ENCODE assay signal across 9 mouse cellular contexts in genomic region chr7:100848744-100849143, GRCm38 (mm10). TPM values are rescaled to one million over a fixed set of nuclear protein-coding genes. Genes with fewer than 3 reads are reported as not detected.
A peak's percentile ranks its signal among the peaks of the same experiment; 100 is the strongest.
DNase-seq lines count a peak whose midpoint lies in the region; ATAC-seq and TF ChIP-seq lines count a peak whose summit lies in the region.
"Had no signal": no experiment of that assay in that cellular context is flagged by ENCODE, and none has a peak within 500 bp of the region (broad histone marks: within the 10 kb centered on the region; RNA-seq: fewer than 3 reads in every experiment).

No protein-coding gene starts in this region.

- no peaks in the 10 kb centered on the region for H3K27me3 ChIP-seq in heart, embryonic 11.5 days (ENCODE audit: control insufficient read depth, insufficient read depth, low read length)
- H3K27me3 ChIP-seq in ES-Bruce4 (ENCODE audit: control insufficient read depth, insufficient read depth, low read length, poor library complexity, severe bottlenecking): no peaks in the 10 kb centered on the region
- H3K27me3 ChIP-seq in midbrain, embryonic 16.5 days (ENCODE audit: control insufficient read depth, insufficient read depth, low read depth, low read length): no peaks in the 10 kb centered on the region
- no peaks in the 10 kb centered on the region for H3K27me3 ChIP-seq in stomach, postnatal 0 days (ENCODE audit: control insufficient read depth, insufficient read depth, low read length)
- H3K27me3 ChIP-seq: limb, embryonic 12.5 days had no signal

- 0 out of 2 replicates have a peak, but pooled peaks cover 2% of the 10 kb centered on the region for H3K36me3 ChIP-seq in heart, embryonic 11.5 days (ENCODE audit: control insufficient read depth, insufficient read depth, low read length)
- no peaks in the 10 kb centered on the region for H3K36me3 ChIP-seq in ES-Bruce4 (ENCODE audit: control insufficient read depth, insufficient read depth, low read length, poor library complexity, severe bottlenecking)
- no peaks in the 10 kb centered on the region for H3K36me3 ChIP-seq in midbrain, embryonic 16.5 days (ENCODE audit: control insufficient read depth, insufficient read depth, low read length)
- H3K36me3 ChIP-seq in stomach, postnatal 0 days (ENCODE audit: control insufficient read depth, insufficient read depth, low read length): no peaks in the 10 kb centered on the region

- 36% methylated on average over 6 of the region's 6 CpGs for WGBS in heart, embryonic 11.5 days (ENCODE audit: insufficient replicate concordance)
- WGBS in midbrain, embryonic 16.5 days: 24% methylated on average over 6 of the region's 6 CpGs
- WGBS in stomach, postnatal 0 days: 39% methylated on average over 6 of the region's 6 CpGs

- H3K4me3 ChIP-seq in heart, embryonic 11.5 days (ENCODE audit: low read depth, low read length): no peak overlapping the region
- no peak overlapping the region for H3K4me3 ChIP-seq in ES-Bruce4 (ENCODE audit: low read depth, low read length)
- no peak overlapping the region for H3K4me3 ChIP-seq in left cerebral cortex, adult 2 months
- no peak overlapping the region for H3K4me3 ChIP-seq in midbrain, embryonic 16.5 days (ENCODE audit: low read depth, low read length)
- no peak overlapping the region for H3K4me3 ChIP-seq in stomach, postnatal 0 days (ENCODE audit: low read depth, low read length)
- H3K4me3 ChIP-seq: limb, embryonic 12.5 days had no signal

- no peak overlapping the region for H3K9ac ChIP-seq in heart, embryonic 11.5 days (ENCODE audit: low read depth, low read length)
- no peak overlapping the region for H3K9ac ChIP-seq in ES-Bruce4 (ENCODE audit: low read depth, poor library complexity, severe bottlenecking)
- peak overlapping the region; percentile 14; the same call in 1 of the 2 replicates for H3K9ac ChIP-seq in midbrain, embryonic 16.5 days (ENCODE audit: low read depth, low read length)
- no peak overlapping the region for H3K9ac ChIP-seq in stomach, postnatal 0 days (ENCODE audit: low read length)
- H3K9ac ChIP-seq: limb, embryonic 12.5 days had no signal

- peaks cover 38% of the 10 kb centered on the region for H3K4me1 ChIP-seq in heart, embryonic 11.5 days (ENCODE audit: control insufficient read depth, insufficient read depth, low read length)
- H3K4me1 ChIP-seq in ES-Bruce4 (ENCODE audit: control insufficient read depth, insufficient read depth, low read length): no peaks in the 10 kb centered on the region
- no peaks in the 10 kb centered on the region; the same call in 1 of the 2 replicates for H3K4me1 ChIP-seq in midbrain, embryonic 16.5 days (ENCODE audit: control insufficient read depth, insufficient read depth, low read length)
- H3K4me1 ChIP-seq in stomach, postnatal 0 days (replicated peaks; ENCODE audit: control insufficient read depth, insufficient read depth): no peaks in the 10 kb centered on the region

- H3K27ac ChIP-seq in heart, embryonic 11.5 days (ENCODE audit: low read depth, low read length): no peak overlapping the region
- no peak overlapping the region for H3K27ac ChIP-seq in ES-Bruce4 (ENCODE audit: insufficient read depth, low read length)
- peak overlapping the region; percentile 48 for H3K27ac ChIP-seq in left cerebral cortex, adult 2 months
- no peak overlapping the region for H3K27ac ChIP-seq in midbrain, embryonic 16.5 days (ENCODE audit: low read length)
- no peak overlapping the region for H3K27ac ChIP-seq in stomach, postnatal 0 days (replicated peaks)
- H3K27ac ChIP-seq: limb, embryonic 12.5 days had no signal

- TF ChIP-seq POLR2A in ES-Bruce4 (IDR thresholded peaks at IDR 0.05; ENCODE audit: insufficient read depth, low read length): no peak

- no peak for ATAC-seq in heart, embryonic 11.5 days (replicated peaks; ENCODE audit: insufficient number of reproducible peaks, low FRiP score, low TSS enrichment)
- ATAC-seq in midbrain, embryonic 16.5 days: no peak
- no peak for ATAC-seq in stomach, postnatal 0 days (ENCODE audit: low FRiP score, low TSS enrichment)

- peak; percentile 86 for TF ChIP-seq CTCF in ES-Bruce4 (IDR thresholded peaks at IDR 0.05; ENCODE audit: low read depth, low read length)
- TF ChIP-seq CTCF in left cerebral cortex, adult 2 months (IDR thresholded peaks at IDR 0.05): peak; percentile 87
- TF ChIP-seq CTCF in stomach, postnatal 0 days (IDR thresholded peaks at IDR 0.05; ENCODE audit: low read depth): peak; percentile 82

- intact Hi-C loops in gastrocnemius, postnatal 14 days (cut with DNase I; ENCODE audit: low total_unique reads): loop anchor here (2.0 to 5.0 kb wide), 2 partner anchors 18 to 39 kb away; no protein-coding TSS in a partner anchor
- intact Hi-C loops in left cerebral cortex, adult 2 months (cut with DNase I): loop anchor here (1.0 kb wide), 1 partner anchor 18 kb away; no protein-coding TSS in a partner anchor

- no peaks in the 10 kb centered on the region for H3K9me3 ChIP-seq in heart, embryonic 11.5 days (replicated peaks; ENCODE audit: control insufficient read depth, low read length)
- H3K9me3 ChIP-seq in ES-Bruce4 (replicated peaks; ENCODE audit: control insufficient read depth, insufficient read depth, low read length, poor library complexity, severe bottlenecking): no peaks in the 10 kb centered on the region
- H3K9me3 ChIP-seq in midbrain, embryonic 16.5 days (replicated peaks; ENCODE audit: control insufficient read depth, low read length, poor library complexity, severe bottlenecking): no peaks in the 10 kb centered on the region
- no peaks in the 10 kb centered on the region for H3K9me3 ChIP-seq in stomach, postnatal 0 days (ENCODE audit: control insufficient read depth, low read length)
- H3K9me3 ChIP-seq: limb, embryonic 12.5 days had no signal

- peak; percentile 60 for DNase-seq in heart, adult 8-10 months (ENCODE audit: low spot score)
- peak; percentile 72 to 74 for DNase-seq in cerebellum, adult 18-20 months
- DNase-seq in gastrocnemius, postnatal 14 days: peak; percentile 70
- DNase-seq in left cerebral cortex, adult 2 months (ENCODE audit: extremely low spot score in 1 of 2, low spot score in 2 of 2): peak; percentile 74
- DNase-seq in stomach, postnatal 0 days (ENCODE audit: low spot score): peak; percentile 77

- H3K4me2 ChIP-seq in heart, embryonic 11.5 days: no peak overlapping the region
- no peak overlapping the region for H3K4me2 ChIP-seq in midbrain, embryonic 16.5 days (ENCODE audit: low read length)
- no peak overlapping the region for H3K4me2 ChIP-seq in stomach, postnatal 0 days (replicated peaks; ENCODE audit: low read depth)
- H3K4me2 ChIP-seq: limb, embryonic 12.5 days had no signal

- no peak for TF ChIP-seq EP300 in ES-Bruce4 (IDR thresholded peaks at IDR 0.05; ENCODE audit: insufficient read depth, low read depth, low read length)
- TF ChIP-seq EP300 in stomach, postnatal 0 days (optimal IDR thresholded peaks at IDR 0.05): no peak

RNA-seq across cellular contexts. Expression of gene Relt, which starts 14.5 kb away (rescaled TPM):
- 1 to 10 TPM; 3.8 to 4.1 (median 3.9) TPM for total RNA-seq in heart, adult 8-10 months (2022)
- 2.3 and 3.0 TPM in 2 replicates for polyA plus RNA-seq in heart, embryonic 11.5 days (2014; fragmentation: Nextera tagmentation; extraction: Ambion mirVana)
- polyA plus RNA-seq in ES-Bruce4 (2011; ENCODE audit: insufficient read depth, insufficient read length, low read depth, missing spikeins): 10.6 and 14.1 TPM in 2 replicates
- total RNA-seq in gastrocnemius, postnatal 14 days (2021): 10 to 100 TPM in 1 of 2 experiments, 1 to 10 TPM in 1; 5.4 to 16.3 TPM
- 10 to 100 TPM; 14.1 to 18.6 TPM for total RNA-seq in left cerebral cortex, adult 2 months (2021)
- 5.0 and 5.4 TPM in 2 replicates for polyA plus RNA-seq in midbrain, embryonic 16.5 days (2015; fragmentation: Nextera tagmentation; extraction: Ambion mirVana)
- 0.71 and 1.2 TPM in 2 replicates for polyA plus RNA-seq in stomach, postnatal 0 days (2015; fragmentation: Nextera tagmentation; extraction: Ambion mirVana)
